Mouse (Mus musculus): ENCODE data around the gene Lrp11.
"Not testable (repeated sequence)": the region's sequence is repeated elsewhere in the genome, so short reads cannot be mapped to it uniquely, and the experiment has no call there.

Gene Lrp11

DNA sequence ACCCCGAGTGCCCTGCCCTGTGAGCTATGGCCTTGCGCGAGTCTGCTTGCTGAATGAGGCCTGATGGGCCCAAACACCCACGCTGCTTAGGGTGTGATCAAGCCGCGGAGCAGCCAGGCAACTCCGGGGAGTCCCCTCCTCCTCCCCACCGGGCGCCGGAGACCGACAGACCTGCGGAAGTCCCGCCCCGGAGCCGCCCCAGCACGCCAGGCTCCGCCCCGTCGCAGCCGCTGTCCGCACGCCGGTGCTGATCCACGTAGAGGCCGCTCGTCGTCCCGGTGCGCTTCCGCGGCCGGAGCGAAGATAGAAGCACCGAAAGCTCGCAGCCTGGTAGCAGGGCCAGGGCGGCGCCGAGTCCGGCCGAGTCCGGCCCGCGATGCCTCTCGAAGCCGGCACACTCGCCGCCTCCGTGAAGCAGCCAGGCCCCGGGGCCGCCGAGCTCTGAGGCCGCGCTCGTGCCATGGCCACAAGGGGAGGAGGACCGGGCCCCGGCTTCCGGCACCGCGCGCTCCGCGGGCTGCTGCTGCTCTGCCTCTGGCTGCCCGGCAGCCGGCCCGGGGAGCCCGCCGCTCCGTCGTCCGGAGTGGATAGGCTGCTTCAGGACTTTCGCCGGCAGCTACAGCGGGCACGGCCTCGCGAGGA, at the start of gene Lrp11:
Gene Lrp11, plus strand, starts transcription at position 209 of the 642 bp plus-strand sequence.
- peak; percentile 80 to 90 for DNase-seq (ENCODE audit: low spot score in 2 of 2)

GRCm38 (mm10) chr10:7578002-7578401, 11.6 kb upstream of the Lrp11 start:
- peak in 1 of 2 experiments; percentile 12 for DNase-seq (ENCODE audit: low spot score in 2 of 2)

DNA sequence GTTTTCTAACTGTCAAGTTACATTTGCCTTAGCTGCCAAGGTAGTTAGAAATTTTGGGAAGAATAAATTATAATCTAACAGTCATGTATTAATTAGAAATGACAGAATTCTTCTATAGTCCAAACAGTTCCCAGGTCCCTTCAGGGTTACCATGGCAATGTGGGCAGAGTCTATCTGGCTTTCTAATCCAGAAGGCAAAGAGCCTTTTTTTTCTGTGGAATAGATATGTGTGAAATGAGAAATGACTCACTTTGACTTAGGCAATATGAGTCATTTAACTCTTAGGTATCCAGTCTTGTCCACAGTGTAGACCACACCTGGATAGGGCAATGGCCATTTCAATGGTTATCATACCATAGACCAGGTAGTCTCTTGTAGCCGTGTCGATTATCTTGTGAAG, 8.2 kb upstream of the Lrp11 start:
- no peak for DNase-seq (ENCODE audit: low spot score in 2 of 2)

DNA sequence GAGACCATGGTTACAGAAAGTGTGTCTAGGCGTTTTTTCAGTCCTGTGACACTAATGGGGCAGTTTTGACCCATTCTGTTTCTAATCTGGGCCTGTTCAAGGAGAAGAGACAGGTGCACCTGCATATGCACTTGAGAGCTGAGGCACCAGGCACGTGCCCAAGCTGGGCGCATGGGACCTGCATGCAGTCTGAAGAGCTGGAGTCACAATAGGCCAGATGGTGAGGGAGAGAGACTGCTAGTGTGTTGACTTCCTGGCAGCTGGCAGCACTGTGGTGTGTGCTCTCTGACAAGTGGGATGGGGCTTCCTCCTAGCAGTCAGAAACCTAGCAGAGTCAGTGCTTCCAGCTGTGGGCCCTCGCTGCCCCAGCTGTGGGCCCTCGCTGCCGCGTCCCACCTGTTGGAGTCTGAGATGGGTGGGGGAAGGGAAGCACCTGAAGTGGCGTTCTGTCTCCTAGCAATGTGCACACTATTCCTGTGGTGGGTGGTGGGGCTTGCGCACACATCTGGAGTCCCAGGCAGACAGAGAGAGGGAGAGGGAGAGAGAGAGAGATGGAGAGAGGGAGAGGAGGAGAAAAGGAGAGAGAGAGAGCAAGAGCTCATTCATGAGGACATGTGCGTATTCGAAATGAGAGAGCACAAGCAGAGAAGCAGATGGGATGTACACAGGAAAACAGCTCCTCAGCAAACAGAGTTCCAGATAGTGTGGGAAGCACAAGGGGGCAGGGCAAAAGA, 7.3 kb upstream of the Lrp11 start:
- no peak for DNase-seq (ENCODE audit: low spot score in 2 of 2)

- no peak for DNase-seq (ENCODE audit: low spot score in 2 of 2)
Observed at GRCm38 (mm10) chr10:7582891-7583557, 6.6 kb upstream of the Lrp11 start.

GRCm38 (mm10) chr10:7586771-7587170, 2.8 kb upstream of the Lrp11 start:
- no peak for DNase-seq (ENCODE audit: low spot score in 2 of 2)

GRCm38 (mm10) chr10:7590234-7590689, 662 bp downstream of the Lrp11 start:
- DNase-seq (ENCODE audit: low spot score in 2 of 2): no peak

DNA sequence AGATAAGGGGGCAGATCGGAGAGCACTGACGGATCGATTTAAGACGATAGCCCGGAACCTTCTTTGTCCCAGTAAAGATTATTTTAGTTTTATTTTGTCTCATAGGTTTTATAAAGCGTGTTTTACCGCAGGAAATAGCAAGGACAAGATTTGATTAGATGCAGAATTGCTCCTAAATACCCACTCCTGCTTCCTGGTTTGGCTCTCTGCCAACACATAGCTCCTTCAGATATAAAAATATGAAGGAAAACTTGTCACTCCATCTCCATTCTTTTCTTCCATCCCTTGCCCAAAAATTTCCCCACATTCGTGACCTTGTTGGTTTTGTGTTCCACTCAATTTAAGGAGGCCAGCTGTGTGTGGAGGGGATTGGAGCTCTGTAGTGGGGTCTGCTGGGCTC, 1.2 kb downstream of the Lrp11 start:
- DNase-seq (ENCODE audit: low spot score in 2 of 2): no peak

DNA sequence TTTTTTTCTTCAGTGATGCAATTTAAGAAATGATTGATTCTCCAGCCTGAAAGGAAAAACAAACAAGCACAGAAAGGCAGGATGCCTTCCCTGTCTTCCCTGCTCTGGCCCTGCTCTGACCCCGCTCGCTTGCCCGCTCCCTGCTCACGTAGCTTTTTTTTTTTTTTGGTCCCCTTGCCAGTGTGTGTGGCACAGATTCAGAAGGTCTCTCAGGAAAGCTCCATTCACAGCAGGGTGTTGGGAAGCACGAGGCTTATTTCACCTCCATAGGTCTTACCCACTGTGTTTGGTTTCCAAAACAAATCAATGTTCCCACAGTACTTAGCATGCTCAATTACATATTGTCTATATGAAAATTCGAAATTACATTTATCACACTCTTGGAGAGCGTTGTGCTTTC, 5.2 kb downstream of the Lrp11 start:
- no peak for DNase-seq (ENCODE audit: low spot score in 2 of 2)

DNA sequence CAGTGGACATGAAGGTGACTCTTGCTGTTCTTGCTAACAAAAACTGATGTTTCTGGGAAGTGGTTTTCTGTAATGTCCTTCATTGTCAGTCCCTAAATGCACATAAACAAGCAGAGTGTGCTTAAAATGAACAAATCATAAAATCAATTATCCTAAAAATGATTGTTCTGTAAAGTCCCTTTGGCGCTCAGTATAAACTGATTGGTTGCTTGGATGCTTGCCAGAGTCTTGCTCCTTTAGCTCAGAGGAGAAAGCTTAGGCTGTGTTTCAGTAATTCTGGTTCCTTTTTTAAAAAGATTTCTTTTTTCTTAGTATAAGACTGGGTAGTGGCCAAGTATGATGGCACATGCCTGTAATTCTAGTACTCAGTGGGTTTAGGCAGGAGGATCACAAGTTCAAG, 6.7 kb downstream of the Lrp11 start:
- no peak for DNase-seq (ENCODE audit: low spot score in 2 of 2)

DNA sequence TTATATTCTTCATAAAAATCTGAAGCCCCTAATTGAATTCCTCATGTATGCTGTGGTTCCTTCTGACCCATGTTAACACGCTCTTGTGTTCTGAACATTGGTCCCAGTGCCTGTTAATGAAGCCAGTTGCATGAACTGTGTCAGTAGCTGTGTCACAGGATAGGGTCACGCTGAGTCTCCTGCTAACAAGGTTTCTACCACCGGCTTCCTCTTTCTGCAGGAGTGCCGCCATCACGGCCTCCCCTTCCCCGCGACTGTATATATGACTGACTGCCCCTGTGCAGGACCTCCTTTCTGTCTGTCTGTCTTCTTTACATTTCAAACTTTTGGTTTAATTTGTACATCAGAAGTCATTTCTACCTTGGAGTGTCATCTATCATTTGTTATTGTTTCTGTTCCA, 8.6 kb downstream of the Lrp11 start:
- DNase-seq (ENCODE audit: low spot score in 2 of 2): no peak

DNA sequence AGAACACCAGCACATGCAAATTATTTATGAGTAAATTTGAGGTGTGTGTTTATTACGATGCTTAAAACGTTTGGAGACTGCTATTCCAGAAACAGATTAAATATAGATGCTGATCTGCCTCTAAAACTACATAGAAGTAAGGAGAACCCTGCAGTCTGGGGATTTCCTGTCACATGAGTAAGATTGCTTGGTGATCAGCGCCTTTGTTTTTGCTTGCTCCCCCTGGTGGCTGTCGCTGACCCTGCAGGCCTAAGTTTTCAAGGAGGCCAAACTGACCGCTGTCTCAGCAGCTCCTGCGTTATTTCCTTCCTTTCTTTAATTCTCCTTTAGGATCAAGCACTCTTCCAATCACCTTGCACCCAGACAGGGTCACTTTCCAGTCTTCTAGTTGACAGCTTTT, 11.0 kb downstream of the Lrp11 start:
- DNase-seq (ENCODE audit: low spot score in 2 of 2): peak; percentile 43 to 60

GRCm38 (mm10) chr10:7605168-7605567, 15.6 kb downstream of the Lrp11 start:
- no peak for DNase-seq (ENCODE audit: low spot score in 2 of 2)

GRCm38 (mm10) chr10:7606437-7606836, 16.8 kb downstream of the Lrp11 start:
- DNase-seq (ENCODE audit: low spot score in 2 of 2): no peak

DNA sequence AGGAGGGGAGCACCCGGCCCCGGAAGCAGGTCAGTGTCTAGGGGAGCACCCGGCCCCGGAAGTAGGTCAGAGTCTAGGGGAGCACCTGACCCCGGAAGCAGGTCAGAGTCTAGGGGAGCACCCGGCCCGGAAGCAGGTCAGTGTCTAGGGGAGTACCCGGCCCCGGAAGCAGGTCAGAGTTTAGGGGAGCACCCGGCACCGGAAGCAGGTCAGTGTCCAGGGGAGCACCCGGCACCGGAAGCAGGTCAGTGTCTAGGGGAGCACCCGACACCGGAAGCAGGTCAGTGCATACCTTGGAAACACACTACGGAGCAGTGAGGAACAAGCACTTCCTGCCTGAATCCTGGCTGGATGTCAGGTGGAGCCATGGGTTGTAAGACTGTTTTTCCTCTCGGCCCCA, 19.0 kb downstream of the Lrp11 start:
- DNase-seq (ENCODE audit: low spot score in 2 of 2): no peak

DNA sequence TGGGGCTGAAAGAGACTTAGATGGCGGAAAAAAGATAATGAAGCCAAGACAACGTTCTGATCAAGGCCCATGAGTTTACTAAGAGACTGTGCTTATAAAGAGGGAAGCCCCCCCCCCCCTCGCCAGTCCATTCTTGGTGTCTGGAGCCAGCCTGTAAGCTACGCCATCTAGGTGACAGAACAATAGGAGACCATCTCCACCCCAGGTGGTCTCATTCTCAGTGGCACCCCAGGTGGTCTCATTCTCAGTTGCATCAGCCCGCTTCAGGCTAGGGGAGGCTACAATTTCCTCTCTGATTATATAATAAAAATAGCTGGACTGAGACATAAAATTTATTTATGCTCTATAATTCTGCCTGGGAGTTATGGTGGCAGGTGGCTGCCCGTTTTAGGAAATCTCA, 22.0 kb downstream of the Lrp11 start:
- no peak for DNase-seq (ENCODE audit: low spot score in 2 of 2)

GRCm38 (mm10) chr10:7612210-7612609, 22.6 kb downstream of the Lrp11 start:
- DNase-seq (ENCODE audit: low spot score in 2 of 2): not testable (repeated sequence)

DNA sequence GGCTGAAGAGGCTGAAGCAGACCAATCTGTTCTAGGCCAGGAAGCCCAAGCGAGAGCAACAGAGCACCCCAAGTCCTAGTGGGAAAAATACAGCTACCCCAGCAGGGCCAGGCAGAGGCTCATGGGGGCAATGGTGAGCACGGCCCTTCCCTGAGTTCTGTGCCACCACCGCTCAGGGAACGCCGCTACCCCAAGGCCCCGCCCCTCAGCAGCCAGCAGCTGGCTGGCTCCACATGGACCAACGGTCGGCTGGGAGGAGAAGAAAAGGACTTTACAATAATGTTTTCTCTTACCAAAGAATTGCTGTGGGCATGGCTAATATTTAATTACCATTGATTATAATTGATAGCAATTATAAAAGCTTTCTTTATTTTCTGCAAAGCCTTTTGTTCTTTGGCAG, 25.2 kb downstream of the Lrp11 start:
- DNase-seq (ENCODE audit: low spot score in 2 of 2): no peak

DNA sequence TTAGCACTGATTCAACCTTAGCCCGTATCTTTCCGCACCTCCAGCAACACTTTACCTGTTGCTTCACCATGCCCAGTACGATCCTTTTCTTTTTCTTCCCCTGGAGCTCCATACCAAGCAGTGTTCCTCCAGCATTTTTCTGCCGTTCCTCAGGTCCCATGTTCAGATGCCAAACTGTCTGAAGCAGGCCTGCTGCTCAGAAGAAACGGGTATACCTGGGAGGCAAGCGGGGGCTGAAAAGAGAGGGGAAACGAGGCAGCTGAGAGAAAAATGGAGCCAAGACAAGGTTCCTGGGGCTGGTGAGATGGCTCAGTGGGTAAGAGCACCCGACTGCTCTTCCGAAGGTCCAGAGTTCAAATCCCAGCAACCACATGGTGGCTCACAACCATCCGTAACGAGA, 27.5 kb downstream of the Lrp11 start:
- not testable (repeated sequence) for DNase-seq (ENCODE audit: low spot score in 2 of 2)

GRCm38 (mm10) chr10:7617556-7617955, 28.0 kb downstream of the Lrp11 start:
- DNase-seq (ENCODE audit: low spot score in 2 of 2): not testable (repeated sequence)

GRCm38 (mm10) chr10:7619821-7620241, 30.2 kb downstream of the Lrp11 start:
- no peak for DNase-seq (ENCODE audit: low spot score in 2 of 2)

DNA sequence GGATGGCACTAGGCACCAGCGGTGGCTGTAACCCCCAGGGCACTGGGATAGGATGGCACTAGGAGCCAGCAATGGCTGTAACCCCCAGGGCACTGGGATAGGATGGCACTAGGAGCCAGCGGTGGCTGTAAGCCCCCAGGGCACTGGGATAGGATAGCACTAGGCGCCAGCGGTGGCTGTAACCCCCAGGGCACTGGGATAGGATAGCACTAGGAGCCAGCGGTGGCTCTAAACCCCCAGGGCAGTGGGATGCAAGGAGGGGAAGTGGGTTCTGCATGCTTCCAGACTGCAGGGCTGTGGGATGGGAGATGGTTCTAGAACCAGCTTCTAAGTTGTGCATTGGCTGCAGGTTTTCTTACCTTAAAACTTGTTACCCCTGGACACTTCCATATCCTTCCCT, 31.1 kb downstream of the Lrp11 start:
- DNase-seq (ENCODE audit: low spot score in 2 of 2): no peak

DNA sequence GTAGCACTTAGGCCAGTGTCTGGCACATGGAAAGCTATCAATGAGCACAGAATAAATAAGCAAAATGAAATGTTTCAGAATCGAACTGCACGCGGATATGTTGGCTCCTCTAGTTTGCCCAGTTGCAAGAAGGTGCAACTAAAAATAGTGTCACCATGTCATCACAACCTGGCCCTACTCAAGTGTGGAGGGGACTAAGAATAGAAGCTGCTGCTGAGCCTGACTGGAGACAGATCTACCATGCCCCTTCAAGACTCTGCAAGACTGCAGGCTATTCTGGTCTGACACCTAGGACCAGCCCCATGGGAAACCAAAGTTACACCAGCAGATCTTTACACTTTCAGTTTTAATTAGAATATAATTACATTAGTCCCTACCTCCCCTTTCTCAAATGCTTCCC, 32.8 kb downstream of the Lrp11 start:
- no peak for DNase-seq (ENCODE audit: low spot score in 2 of 2)

Data from spleen, postnatal 14 days (tissue).